9 mouse cellular contexts compared by ENCODE assay signal in genomic region chr7:13123554-13124153, GRCm38 (mm10). TPM values are rescaled to one million over a fixed set of nuclear protein-coding genes. Genes with fewer than 3 reads are reported as not detected.
DNase-seq lines count a peak whose midpoint lies in the region; ATAC-seq and TF ChIP-seq lines count a peak whose summit lies in the region.
"Not testable (repeated sequence)": the region's sequence is repeated elsewhere in the genome, so short reads cannot be mapped to it uniquely, and the experiment has no call there.
"Had no signal": no experiment of that assay in that cellular context is flagged by ENCODE, and none has a peak within 500 bp of the region (broad histone marks: within the 10 kb centered on the region; RNA-seq: fewer than 3 reads in every experiment).

No protein-coding gene starts in this region.

- not testable (repeated sequence) for H3K27ac ChIP-seq in bone marrow macrophage, adult 2 months (ENCODE audit: insufficient read depth, low read depth, low read length); embryonic facial prominence, embryonic 14.5 days (replicated peaks; ENCODE audit: low read depth, low read length); heart, embryonic 13.5 days (replicated peaks); intestine, postnatal 0 days (ENCODE audit: low read depth, low read length); liver, embryonic 12.5 days; midbrain, embryonic 10.5 days (replicated peaks)

- not testable (repeated sequence) for H3K36me3 ChIP-seq in embryonic facial prominence, embryonic 14.5 days (ENCODE audit: control insufficient read depth, insufficient read depth, low read length); heart, embryonic 13.5 days; intestine, postnatal 0 days (ENCODE audit: control insufficient read depth, insufficient read depth); liver, embryonic 12.5 days; midbrain, embryonic 10.5 days

- not testable (repeated sequence) for H3K9me3 ChIP-seq in embryonic facial prominence, embryonic 14.5 days (ENCODE audit: control insufficient read depth, low read length); heart, embryonic 13.5 days; intestine, postnatal 0 days (ENCODE audit: control insufficient read depth); liver, embryonic 12.5 days (replicated peaks); midbrain, embryonic 10.5 days (replicated peaks)

- H3K4me1 ChIP-seq in bone marrow macrophage, adult 2 months (ENCODE audit: control insufficient read depth, insufficient read depth, low read length); embryonic facial prominence, embryonic 14.5 days (ENCODE audit: control insufficient read depth, insufficient read depth, low read length); heart, embryonic 13.5 days; intestine, postnatal 0 days (replicated peaks; ENCODE audit: control insufficient read depth, insufficient read depth, low read length); liver, embryonic 12.5 days; midbrain, embryonic 10.5 days: not testable (repeated sequence)

- not testable (repeated sequence) for H3K27me3 ChIP-seq in embryonic facial prominence, embryonic 14.5 days (replicated peaks; ENCODE audit: control insufficient read depth, insufficient read depth, low read length); heart, embryonic 13.5 days (replicated peaks); intestine, postnatal 0 days (replicated peaks; ENCODE audit: control insufficient read depth, insufficient read depth, low read length); liver, embryonic 12.5 days (replicated peaks); midbrain, embryonic 10.5 days (ENCODE audit: low read depth, poor library complexity, severe bottlenecking)

- peak; percentile 78 for ATAC-seq in embryonic facial prominence, embryonic 14.5 days (ENCODE audit: low read depth)
- ATAC-seq in heart, embryonic 13.5 days (ENCODE audit: extremely low read depth, insufficient number of reproducible peaks, low FRiP score, low TSS enrichment): peak; percentile 68
- ATAC-seq in intestine, postnatal 0 days: peak; percentile 66
- ATAC-seq in liver, embryonic 12.5 days: peak; percentile 87

- not testable (repeated sequence) for TF ChIP-seq CTCF in bone marrow macrophage, adult 2 months (IDR thresholded peaks at IDR 0.05; ENCODE audit: low read depth, low read length); intestine, postnatal 0 days (IDR thresholded peaks at IDR 0.05; ENCODE audit: low read depth)

- not testable (repeated sequence) for TF ChIP-seq POLR2A in bone marrow macrophage, adult 2 months (IDR thresholded peaks at IDR 0.05; ENCODE audit: borderline replicate concordance, low read depth, low read length)

- 2% methylated on average over 10 of the region's 34 CpGs for WGBS in embryonic facial prominence, embryonic 14.5 days
- under 1% methylated on average over 23 of the region's 34 CpGs for WGBS in heart, embryonic 13.5 days
- under 1% methylated on average over 16 of the region's 34 CpGs for WGBS in intestine, postnatal 0 days
- under 1% methylated on average over 24 of the region's 34 CpGs for WGBS in liver, embryonic 12.5 days (ENCODE audit: insufficient replicate concordance)
- 1% methylated on average over 22 of the region's 34 CpGs for WGBS in midbrain, embryonic 10.5 days

- not testable (repeated sequence) for H3K9ac ChIP-seq in embryonic facial prominence, embryonic 14.5 days (ENCODE audit: low read depth, low read length); intestine, postnatal 0 days (ENCODE audit: low read depth, low read length); liver, embryonic 12.5 days
- H3K9ac ChIP-seq in heart, embryonic 13.5 days: 0 out of 2 replicates have a peak overlapping the region, but pooled peaks have one; percentile 19

- H3K4me3 ChIP-seq in bone marrow macrophage, adult 2 months (ENCODE audit: insufficient read depth, low read length): peak overlapping the region; percentile 11; the same call in 1 of the 2 replicates
- not testable (repeated sequence) for H3K4me3 ChIP-seq in embryonic facial prominence, embryonic 14.5 days (ENCODE audit: low read depth, low read length); intestine, postnatal 0 days (ENCODE audit: low read depth, low read length); liver, embryonic 12.5 days
- H3K4me3 ChIP-seq in heart, embryonic 13.5 days: peak overlapping the region; percentile 35
- peak overlapping the region; percentile 43 for H3K4me3 ChIP-seq in midbrain, embryonic 10.5 days

- H3K4me2 ChIP-seq in embryonic facial prominence, embryonic 14.5 days (ENCODE audit: low read depth, low read length): peak overlapping the region; percentile 45
- peak overlapping the region; percentile 62 for H3K4me2 ChIP-seq in heart, embryonic 13.5 days
- H3K4me2 ChIP-seq in intestine, postnatal 0 days (replicated peaks; ENCODE audit: low read depth): peak overlapping the region; percentile 48
- H3K4me2 ChIP-seq in liver, embryonic 12.5 days: peak overlapping the region; percentile 44

- peak; percentile 16 for DNase-seq in 416B (ENCODE audit: low read depth)
- not testable (repeated sequence) for DNase-seq in embryonic facial prominence, embryonic 14.5 days (ENCODE audit: low spot score); midbrain, embryonic 10.5 days (ENCODE audit: low spot score)
- peak; percentile 2 for DNase-seq in retina, postnatal 1 day

RNA-seq across cellular contexts. Expression of gene Vmn1r86, which starts 3.9 kb away (rescaled TPM):
- polyA plus RNA-seq in bone marrow macrophage, adult 2 months (2012; ENCODE audit: insufficient read depth, insufficient read length, missing spikeins): 0.57 TPM in 1 of 2 replicates, not detected in the other
- not detected in 2 replicates for polyA plus RNA-seq in embryonic facial prominence, embryonic 14.5 days (2014; fragmentation: Nextera tagmentation; extraction: Ambion mirVana)
- polyA plus RNA-seq in heart, embryonic 13.5 days (2015; fragmentation: Nextera tagmentation; extraction: Ambion mirVana): not detected in 2 replicates
- not detected in 2 replicates for polyA plus RNA-seq in intestine, postnatal 0 days (2015; fragmentation: Nextera tagmentation; extraction: Ambion mirVana)
- not detected in 2 replicates for polyA plus RNA-seq in liver, embryonic 12.5 days (2016; fragmentation: Nextera tagmentation; extraction: Ambion mirVana)
- not detected in 2 replicates for polyA plus RNA-seq in midbrain, embryonic 10.5 days (2016; fragmentation: Nextera tagmentation; extraction: Ambion mirVana)
- polyA plus RNA-seq: frontal cortex, adult 2 months had no signal

RNA-seq across cellular contexts. Expression of gene Vmn1r87, which starts 16.3 kb away (rescaled TPM):
- polyA plus RNA-seq in bone marrow macrophage, adult 2 months (2012; ENCODE audit: insufficient read depth, insufficient read length, missing spikeins): 0.13 TPM in 1 of 2 replicates, not detected in the other
- not detected in 2 replicates for polyA plus RNA-seq in embryonic facial prominence, embryonic 14.5 days (2014; fragmentation: Nextera tagmentation; extraction: Ambion mirVana)
- not detected in 2 replicates for polyA plus RNA-seq in heart, embryonic 13.5 days (2015; fragmentation: Nextera tagmentation; extraction: Ambion mirVana)
- polyA plus RNA-seq in intestine, postnatal 0 days (2015; fragmentation: Nextera tagmentation; extraction: Ambion mirVana): not detected in 2 replicates
- polyA plus RNA-seq in liver, embryonic 12.5 days (2016; fragmentation: Nextera tagmentation; extraction: Ambion mirVana): not detected in 2 replicates
- not detected in 2 replicates for polyA plus RNA-seq in midbrain, embryonic 10.5 days (2016; fragmentation: Nextera tagmentation; extraction: Ambion mirVana)
- polyA plus RNA-seq: frontal cortex, adult 2 months had no signal

RNA-seq across cellular contexts. Expression of gene Vmn1r85, which starts 28.7 kb away (rescaled TPM):
- not detected in 2 replicates for polyA plus RNA-seq in bone marrow macrophage, adult 2 months (2012; ENCODE audit: insufficient read depth, insufficient read length, missing spikeins)
- not detected in 2 replicates for polyA plus RNA-seq in embryonic facial prominence, embryonic 14.5 days (2014; fragmentation: Nextera tagmentation; extraction: Ambion mirVana)
- not detected in 2 replicates for polyA plus RNA-seq in heart, embryonic 13.5 days (2015; fragmentation: Nextera tagmentation; extraction: Ambion mirVana)
- polyA plus RNA-seq in intestine, postnatal 0 days (2015; fragmentation: Nextera tagmentation; extraction: Ambion mirVana): not detected in 2 replicates
- not detected in 2 replicates for polyA plus RNA-seq in liver, embryonic 12.5 days (2016; fragmentation: Nextera tagmentation; extraction: Ambion mirVana)
- polyA plus RNA-seq in midbrain, embryonic 10.5 days (2016; fragmentation: Nextera tagmentation; extraction: Ambion mirVana): not detected in 2 replicates

RNA-seq across cellular contexts. Expression of gene Vmn1r88, which starts 35.7 kb away (rescaled TPM):
- polyA plus RNA-seq in bone marrow macrophage, adult 2 months (2012; ENCODE audit: insufficient read depth, insufficient read length, missing spikeins): 0.07 TPM in 1 of 2 replicates, not detected in the other
- not detected in 2 replicates for polyA plus RNA-seq in embryonic facial prominence, embryonic 14.5 days (2014; fragmentation: Nextera tagmentation; extraction: Ambion mirVana)
- not detected in 2 replicates for polyA plus RNA-seq in heart, embryonic 13.5 days (2015; fragmentation: Nextera tagmentation; extraction: Ambion mirVana)
- not detected in 2 replicates for polyA plus RNA-seq in intestine, postnatal 0 days (2015; fragmentation: Nextera tagmentation; extraction: Ambion mirVana)
- polyA plus RNA-seq in liver, embryonic 12.5 days (2016; fragmentation: Nextera tagmentation; extraction: Ambion mirVana): 0.02 TPM in 1 of 2 replicates, not detected in the other
- polyA plus RNA-seq in midbrain, embryonic 10.5 days (2016; fragmentation: Nextera tagmentation; extraction: Ambion mirVana): 0.02 TPM in 1 of 2 replicates, not detected in the other
- polyA plus RNA-seq: frontal cortex, adult 2 months had no signal
